Mouse (Mus musculus) cerebellum, adult 2 months (tissue): ENCODE results near the gene Tchp. TPM values are rescaled to one million over a fixed set of nuclear protein-coding genes. Genes with fewer than 3 reads are reported as not detected.

ENCODE experiments used
- DNase-seq, 2 experiments: peaks; one replicate each; pipeline ENCODE4 v3.0.0; 2021
- H3K27ac ChIP-seq: fragments of 200-500 bp; 2 replicates; pipeline ENCODE4 v1.5.1; 2012; ENCODE audit warnings: low read length, control low read depth, inconsistent platforms; ENCODE audit not compliant: insufficient read depth
- H3K27me3 ChIP-seq: fragments of 200-500 bp; 2 replicates; pipeline ENCODE4 v1.6.1; 2012; ENCODE audit warnings: inconsistent platforms, mild to moderate bottlenecking, low read length, moderate library complexity; ENCODE audit not compliant: control insufficient read depth, insufficient read depth
- H3K4me1 ChIP-seq: fragments of 200-500 bp; 2 replicates; pipeline ENCODE4 v1.6.1; 2011; ENCODE audit warnings: low read length; ENCODE audit not compliant: control insufficient read depth, insufficient read depth
- H3K4me3 ChIP-seq: fragments of 200-500 bp; replicated peaks from 2 replicates; pipeline ENCODE3; 2011; ENCODE audit warnings: mild to moderate bottlenecking, low read depth, low read length, control low read depth; ENCODE audit not compliant: insufficient read depth
- CTCF ChIP-seq: fragments of 200-500 bp; IDR thresholded peaks from 2 replicates; pipeline ENCODE4 v1.5.1; 2011; ENCODE audit warnings: low read depth, mild to moderate bottlenecking, control low read depth, low read length, moderate library complexity, borderline replicate concordance; ENCODE audit not compliant: insufficient read depth
- POLR2A ChIP-seq: fragments of 200-500 bp; IDR thresholded peaks from 2 replicates; pipeline ENCODE4 v1.6.1; 2011; ENCODE audit warnings: low read length, control low read depth, borderline replicate concordance; ENCODE audit not compliant: insufficient read depth
- WGBS: fragments of 180-500 bp; shearing (Covaris S2); methylation state at CpG from one replicate; pipeline ENCODE4 v1.1.7; 2018; 5-methylcytosine and 5-hydroxymethylcytosine counted together
- polyA plus RNA-seq: library from polyadenylated mRNA; depleted of rRNA; stranded (reverse); fragments of >200 nt; gene quantifications from 2 replicates; pipeline ENCODE4 v1.2.3, GENCODE M21; 2012; rRNA removed

Gene Tchp
- 33.9 and 35.5 TPM in 2 replicates for polyA plus RNA-seq

- Histone ChIP-seq H3K4me1 (peaks cover 8% of the 10 kb centered on the region; the same call in 1 of the 2 replicates), H3K27me3 (no peaks in the 10 kb centered on the region), H3K27ac (peak within 1 kb of the TSS; percentile 18), H3K4me3 (peak within 1 kb of the TSS; percentile 95)
- peak; percentile 74 for TF ChIP-seq CTCF
- peak; percentile 49; the same call in 1 of the 2 replicates for TF ChIP-seq POLR2A
- WGBS = 6% methylated on average over 49 of the region's 49 CpGs
- peak; percentile 92 to 96 for DNase-seq
Measured at GRCm38 (mm10) chr5:114707265-114708068, at the start of gene Tchp. Gene Tchp, plus strand, starts transcription at chr5:114707760.

- TF ChIP-seq CTCF = no peak
- TF ChIP-seq POLR2A = no peak
- Histone ChIP-seq H3K27me3 (peaks cover 4% of the 10 kb centered on the region; the same call in 1 of the 2 replicates), H3K4me3 (no peak within 1 kb of the TSS), H3K4me1 (no peaks in the 10 kb centered on the region), H3K27ac (no peak within 1 kb of the TSS)
- no peak for DNase-seq
- 4% methylated on average over 46 of the region's 47 CpGs for WGBS
Measured at GRCm38 (mm10) chr5:114658255-114658654, 49.3 kb upstream of the Tchp start, which contains the start of gene Trpv4. Gene Trpv4, minus strand, starts transcription at chr5:114658421.

- no peak for DNase-seq
- Histone ChIP-seq H3K4me3 (no peak overlapping the region), H3K4me1 (no peaks in the 10 kb centered on the region), H3K27me3 (peaks cover 4% of the 10 kb centered on the region; the same call in 1 of the 2 replicates), H3K27ac (no peak overlapping the region)
- TF ChIP-seq POLR2A (no peak), CTCF (no peak)
- 81% methylated on average over 6 of the region's 6 CpGs for WGBS
Measured at GRCm38 (mm10) chr5:114661029-114661428, 46.5 kb upstream of the Tchp start.

GRCm38 (mm10) chr5:114664139-114664538, 43.4 kb upstream of the Tchp start:
- 91% methylated on average over 4 of the region's 4 CpGs for whole genome bisulfite sequencing
- Histone ChIP-seq H3K27me3 (no peaks in the 10 kb centered on the region), H3K4me3 (no peak overlapping the region), H3K27ac (no peak overlapping the region), H3K4me1 (no peaks in the 10 kb centered on the region)
- DNase-seq = no peak
- TF ChIP-seq CTCF (no peak), POLR2A (no peak)

- TF ChIP-seq CTCF (no peak), POLR2A (no peak)
- H3K4me3 ChIP-seq = no peak overlapping the region
- WGBS = 62% methylated on average over 7 of the region's 7 CpGs
- no peak overlapping the region for H3K27ac ChIP-seq
- DNase-seq = no peak
- no peaks in the 10 kb centered on the region for H3K4me1 ChIP-seq
- H3K27me3 ChIP-seq = no peaks in the 10 kb centered on the region
Measured at GRCm38 (mm10) chr5:114664750-114665149, 42.8 kb upstream of the Tchp start.

GRCm38 (mm10) chr5:114666659-114667058, 40.9 kb upstream of the Tchp start:
- WGBS = 41% methylated on average over 1 of the region's 1 CpGs

GRCm38 (mm10) chr5:114667228-114667856, 40.2 kb upstream of the Tchp start:
- no peak overlapping the region for H3K27ac ChIP-seq
- 3% methylated on average over 36 of the region's 36 CpGs for WGBS
- peak overlapping the region; percentile 62 for H3K4me3 ChIP-seq

More at GRCm38 (mm10) chr5:114666659-114667058, 40.9 kb upstream of the Tchp start:
- TF ChIP-seq CTCF (no peak), POLR2A (no peak)
- no peaks in the 10 kb centered on the region for H3K4me1 ChIP-seq
- no peak for DNase-seq
- no peak overlapping the region for H3K27ac ChIP-seq
- no peaks in the 10 kb centered on the region for H3K27me3 ChIP-seq
- no peak overlapping the region for H3K4me3 ChIP-seq

GRCm38 (mm10) chr5:114669014-114669413, 38.5 kb upstream of the Tchp start:
- WGBS = 96% methylated on average over 5 of the region's 5 CpGs
- Histone ChIP-seq H3K27me3 (no peaks in the 10 kb centered on the region), H3K4me1 (no peaks in the 10 kb centered on the region), H3K27ac (no peak overlapping the region), H3K4me3 (no peak overlapping the region)
- DNase-seq = no peak
- no peak for TF ChIP-seq POLR2A
- TF ChIP-seq CTCF = no peak

More at GRCm38 (mm10) chr5:114667228-114667856, 40.2 kb upstream of the Tchp start:
- DNase-seq = peak; percentile 95 to 99
- Histone ChIP-seq H3K27me3 (no peaks in the 10 kb centered on the region), H3K4me1 (no peaks in the 10 kb centered on the region)
- TF ChIP-seq POLR2A (peak; percentile 27; the same call in 1 of the 2 replicates), CTCF (peak; percentile 100)
